Mouse (Mus musculus) lung, adult 10 weeks (tissue): ENCODE measurements around the gene Gprc5d. TPM values are rescaled to one million over a fixed set of nuclear protein-coding genes. Genes with fewer than 3 reads are reported as not detected.

ENCODE experiments used
- polyA plus RNA-seq: library from polyadenylated mRNA; stranded (reverse); fragments of 350-450 nt; fragmentation: Illumina TruSeq; extraction: RNeasy Lipid Tissue Mini Kit (QIAGEN cat#74804); gene quantifications from one replicate; pipeline ENCODE4 v1.2.3, GENCODE M21; 2014; ENCODE audit warnings: low read depth, low replicate concordance; ENCODE audit not compliant: insufficient read depth

The Gprc5d gene
- not detected for polyA plus RNA-seq

DNA sequence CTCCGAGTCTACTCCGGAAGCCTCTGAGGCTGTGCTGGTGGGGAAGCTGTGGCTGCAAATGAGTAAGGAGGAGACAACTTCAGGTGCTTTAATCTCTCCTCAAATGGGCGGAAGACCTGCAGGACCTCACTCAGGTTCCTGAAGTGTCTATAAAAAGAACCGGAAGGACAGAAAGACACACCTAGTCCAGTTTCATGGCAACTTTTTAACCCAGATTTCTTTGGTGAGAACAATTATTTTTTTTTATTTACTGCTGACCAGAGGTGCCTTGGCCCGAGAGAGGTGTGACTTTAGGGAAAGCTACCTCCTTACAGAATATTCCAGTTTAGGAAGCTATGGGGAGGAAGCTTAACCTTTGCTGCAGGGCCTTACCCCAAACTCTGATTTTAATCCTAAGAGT lies at the start of gene Gprc5d:
Gene Gprc5d (minus strand): TSS at position 101 of the 400 bp plus-strand sequence.

DNA sequence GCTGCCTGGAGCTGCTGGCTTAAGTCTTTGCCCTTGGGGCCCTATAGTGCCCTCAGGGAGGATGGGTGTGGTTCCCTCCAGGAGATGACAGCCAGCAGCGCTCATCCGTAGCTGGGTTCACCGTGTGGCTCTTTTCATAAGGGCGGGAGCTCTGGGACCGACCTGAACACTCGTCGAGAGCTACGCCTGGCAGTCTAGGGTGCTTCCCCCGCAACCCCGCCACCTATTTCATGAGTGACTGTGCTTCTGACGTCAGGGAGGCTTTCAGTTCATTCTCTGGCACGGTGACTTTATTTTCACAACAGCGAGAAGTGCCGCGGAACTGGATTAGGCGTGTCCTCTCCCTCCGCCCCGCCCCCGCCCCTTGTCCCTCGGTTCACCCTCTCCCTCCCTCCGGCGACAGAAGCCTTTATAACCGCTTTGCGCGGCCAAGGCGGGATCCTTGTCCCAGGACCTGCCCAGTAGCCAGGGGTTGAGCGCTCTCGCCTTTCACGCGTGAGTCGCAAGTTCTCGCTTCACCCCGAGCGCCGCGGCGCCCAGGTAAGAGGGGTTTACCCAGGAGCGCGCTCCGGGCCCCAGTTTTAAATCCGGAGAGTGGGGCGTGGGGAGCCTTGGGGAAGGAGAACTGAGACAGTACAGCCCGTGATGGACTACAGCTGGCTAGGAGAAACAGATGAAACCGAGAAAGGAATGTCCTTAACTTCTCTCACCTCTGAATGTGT lies 52.7 kb downstream of the Gprc5d start, which contains the start of gene Gprc5a:
Gene Gprc5a (plus strand): TSS at position 416 of the 722 bp plus-strand sequence.

Other genes with a start within 250 kb of the Gprc5d start
- 3.8 TPM for gene Gpr19, start 219.7 kb downstream of the Gprc5d start, polyA plus RNA-seq
- gene Cdkn1b, start 197.9 kb downstream of the Gprc5d start, polyA plus RNA-seq: 44.2 TPM
- gene Apold1, start 136.6 kb downstream of the Gprc5d start, polyA plus RNA-seq: 1.5 TPM
- gene Ddx47, start 106.7 kb downstream of the Gprc5d start, polyA plus RNA-seq: 50.1 TPM
- 320 TPM for gene Gprc5a, start 52.6 kb downstream of the Gprc5d start, polyA plus RNA-seq
- 3.2 TPM for gene Fam234b, start 79.7 kb upstream of the Gprc5d start, polyA plus RNA-seq
- 37.7 TPM for gene Hebp1, start 79.7 kb upstream of the Gprc5d start, polyA plus RNA-seq
- gene Gsg1, start 136.1 kb upstream of the Gprc5d start, polyA plus RNA-seq: 0.42 TPM
- not detected for gene Pbp2, start 192.1 kb upstream of the Gprc5d start, polyA plus RNA-seq
- 86.9 TPM for gene Emp1, start 244.3 kb upstream of the Gprc5d start, polyA plus RNA-seq